Mouse (Mus musculus) intestine, embryonic 15.5 days (tissue): ENCODE measurements at regions not wholly inside any gene's neighbourhood (a gene's known extent, or its start where the extent isn't known, plus 50 kb on each side); places are given as distances from the start of the nearest gene placed in this dataset.

Source experiments
- ATAC-seq: fragments of 200-750 bp; cut with Nextera tagmentation; 2 replicates; pipeline ENCODE4 v1.8.0; 2017; ENCODE audit warnings: moderate TSS enrichment, moderate library complexity
- H3K27ac ChIP-seq: fragments of 300-500 bp; sonication (generic); 2 replicates; pipeline ENCODE4 v1.5.1; 2015; ENCODE audit warnings: mild to moderate bottlenecking, inconsistent platforms
- H3K27me3 ChIP-seq: fragments of 300-500 bp; sonication (generic); replicated peaks from 2 replicates; pipeline ENCODE4 v1.6.1; 2015; ENCODE audit warnings: inconsistent platforms
- H3K36me3 ChIP-seq: fragments of 300-500 bp; sonication (generic); 2 replicates; pipeline ENCODE4 v1.6.1; 2015; ENCODE audit warnings: inconsistent platforms
- H3K4me1 ChIP-seq: fragments of 300-500 bp; sonication (generic); replicated peaks from 2 replicates; pipeline ENCODE4 v1.6.1; 2015; ENCODE audit warnings: inconsistent platforms
- H3K4me2 ChIP-seq: fragments of 300-500 bp; sonication (generic); replicated peaks from 2 replicates; pipeline ENCODE4 v1.6.1; 2015; ENCODE audit warnings: mild to moderate bottlenecking, inconsistent platforms
- H3K4me3 ChIP-seq: fragments of 300-500 bp; sonication (generic); replicated peaks from 2 replicates; pipeline ENCODE4 v1.5.1; 2015; ENCODE audit warnings: inconsistent platforms
- H3K9ac ChIP-seq: fragments of 300-500 bp; sonication (generic); 2 replicates; pipeline ENCODE4 v1.6.1; 2015; ENCODE audit warnings: inconsistent platforms
- H3K9me3 ChIP-seq: fragments of 300-500 bp; sonication (generic); 2 replicates; pipeline ENCODE4 v1.6.1; 2016; ENCODE audit warnings: inconsistent platforms
- WGBS: fragments of 180-500 bp; shearing (Covaris S2); methylation state at CpG from one replicate; pipeline ENCODE4 v1.1.7; 2015; 5-methylcytosine and 5-hydroxymethylcytosine counted together

DNA sequence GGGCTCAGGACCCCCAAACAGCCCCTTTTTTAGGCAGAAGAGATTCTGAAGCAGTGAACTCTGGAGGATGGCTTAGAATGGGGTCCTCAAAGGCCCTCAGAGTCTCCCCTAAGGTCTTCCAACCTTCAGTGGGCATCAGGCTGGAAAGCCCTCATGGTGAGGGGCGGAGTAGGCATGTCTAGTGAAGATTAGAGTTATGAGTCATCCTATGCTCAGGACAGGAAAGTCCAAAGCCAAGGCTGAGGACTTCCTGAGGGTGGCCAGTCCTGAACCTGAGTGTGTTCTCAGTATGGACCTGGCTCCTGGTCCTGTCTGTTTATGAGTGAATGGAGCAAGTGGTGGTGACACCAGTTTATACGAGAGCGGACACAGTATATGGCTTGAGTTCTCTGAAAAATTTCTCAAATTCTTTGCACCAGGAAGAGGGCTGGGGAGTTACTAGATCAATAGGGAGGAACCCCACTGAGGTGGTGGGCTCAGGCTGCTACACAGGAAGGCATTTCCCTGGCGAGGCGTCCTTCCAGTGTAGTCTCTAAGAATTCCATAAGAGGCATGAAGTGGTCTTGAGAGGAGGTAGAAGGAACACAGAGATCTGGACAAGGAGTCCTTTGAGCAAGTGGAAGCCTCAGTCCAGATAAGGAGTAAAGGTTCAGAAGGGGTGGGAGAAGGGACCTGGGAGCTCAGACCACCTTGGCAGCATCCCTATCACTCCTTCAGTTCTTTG is 266.2 kb downstream of the Cyp26b1 start:
- ATAC-seq, result no peak
- Histone ChIP-seq H3K4me1 (no peaks in the 10 kb centered on the region), H3K9ac (no peak overlapping the region), H3K27me3 (no peaks in the 10 kb centered on the region), H3K4me3 (no peak overlapping the region), H3K27ac (no peak overlapping the region), H3K4me2 (no peak overlapping the region), H3K36me3 (no peaks in the 10 kb centered on the region), H3K9me3 (no peaks in the 10 kb centered on the region)
- 80% methylated on average over 5 of the region's 5 CpGs for WGBS

DNA sequence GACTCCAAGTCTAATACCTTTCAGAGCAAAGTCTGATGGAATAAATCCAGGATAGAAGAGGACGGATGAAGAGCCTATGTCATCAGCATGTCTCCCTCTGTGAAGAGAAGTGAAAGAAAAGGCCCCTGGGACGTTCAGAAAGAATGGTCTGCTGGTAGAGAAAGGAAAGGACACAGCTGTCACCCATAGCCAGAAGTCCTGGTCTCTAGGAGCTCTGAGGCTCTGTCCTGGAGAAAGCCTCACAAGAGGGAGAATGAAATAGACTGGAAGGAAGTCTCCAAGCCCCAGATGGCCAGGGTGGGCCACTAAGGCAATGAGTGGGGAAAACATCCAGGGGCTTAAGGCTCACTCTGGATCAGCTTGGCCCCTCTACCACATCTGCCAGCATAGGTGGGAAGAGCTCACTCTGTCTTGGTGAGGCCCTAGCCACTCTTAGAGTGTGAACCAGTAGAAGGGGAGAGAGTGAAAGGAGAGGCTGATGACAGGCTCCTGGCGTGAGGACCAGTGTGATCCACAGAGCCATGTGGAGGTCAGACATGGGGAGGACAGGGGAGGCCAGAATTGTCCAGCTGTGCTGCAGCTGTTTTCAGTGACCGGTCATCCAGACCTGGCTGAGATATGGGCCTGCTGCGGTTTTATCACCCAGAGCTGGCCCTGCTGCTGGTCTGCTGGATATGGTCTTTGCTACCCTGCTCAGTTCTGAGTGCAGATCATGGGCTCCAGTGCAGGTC is 268.2 kb downstream of the Cyp26b1 start:
- H3K4me3 ChIP-seq, result no peak overlapping the region
- no peaks in the 10 kb centered on the region for H3K27me3 ChIP-seq
- H3K27ac ChIP-seq, result no peak overlapping the region
- no peak overlapping the region for H3K9ac ChIP-seq
- H3K36me3 ChIP-seq, result no peaks in the 10 kb centered on the region
- no peaks in the 10 kb centered on the region for H3K4me1 ChIP-seq
- ATAC-seq, result no peak
- WGBS, result 64% methylated on average over 5 of the region's 5 CpGs
- no peak overlapping the region for H3K4me2 ChIP-seq
- H3K9me3 ChIP-seq, result no peaks in the 10 kb centered on the region

DNA sequence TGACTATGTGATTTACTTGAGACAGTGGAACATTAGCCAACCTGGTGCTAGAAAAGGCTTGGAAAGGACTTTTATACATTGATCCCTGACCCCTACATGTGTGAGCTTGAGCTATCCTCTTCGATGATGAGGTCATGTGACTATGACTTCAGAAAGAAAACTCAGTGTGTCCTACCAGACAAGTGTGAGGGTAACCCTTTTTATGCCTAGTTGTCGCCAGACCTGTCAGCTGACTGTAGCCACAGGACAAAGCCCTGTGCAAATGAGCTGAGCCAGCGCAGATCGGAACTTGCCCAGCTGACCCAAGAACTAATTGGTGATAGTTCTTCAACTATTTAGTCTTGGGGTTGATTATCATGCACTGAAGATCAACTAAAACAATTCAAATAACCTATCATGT is 269.5 kb downstream of the Cyp26b1 start:
- Histone ChIP-seq H3K36me3 (no peaks in the 10 kb centered on the region), H3K4me2 (no peak overlapping the region), H3K27ac (no peak overlapping the region), H3K4me3 (no peak overlapping the region), H3K9me3 (no peaks in the 10 kb centered on the region), H3K27me3 (no peaks in the 10 kb centered on the region), H3K4me1 (no peaks in the 10 kb centered on the region), H3K9ac (no peak overlapping the region)
- WGBS, result 82% methylated on average over 4 of the region's 4 CpGs
- ATAC-seq, result no peak

DNA sequence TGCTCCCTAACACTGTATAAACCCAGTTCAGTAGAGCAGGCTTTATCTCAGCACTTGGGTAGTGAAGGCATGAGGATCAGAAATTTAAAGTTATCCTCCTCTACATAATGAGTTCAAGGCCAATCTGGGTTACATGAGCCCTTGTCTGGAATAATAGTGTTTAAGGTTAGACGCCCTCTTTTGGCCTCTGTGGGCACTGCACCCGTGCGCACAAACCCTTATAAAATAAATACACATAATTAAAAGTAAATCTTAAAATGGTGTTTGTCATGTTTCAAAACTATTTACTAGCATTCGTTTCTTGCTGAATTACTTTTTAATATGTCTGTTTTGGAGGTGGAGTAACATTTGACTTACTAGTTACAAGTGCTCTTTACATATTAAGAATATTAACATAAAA is 271.2 kb downstream of the Cyp26b1 start:
- WGBS, result 85% methylated on average over 4 of the region's 4 CpGs
- no peak for ATAC-seq

DNA sequence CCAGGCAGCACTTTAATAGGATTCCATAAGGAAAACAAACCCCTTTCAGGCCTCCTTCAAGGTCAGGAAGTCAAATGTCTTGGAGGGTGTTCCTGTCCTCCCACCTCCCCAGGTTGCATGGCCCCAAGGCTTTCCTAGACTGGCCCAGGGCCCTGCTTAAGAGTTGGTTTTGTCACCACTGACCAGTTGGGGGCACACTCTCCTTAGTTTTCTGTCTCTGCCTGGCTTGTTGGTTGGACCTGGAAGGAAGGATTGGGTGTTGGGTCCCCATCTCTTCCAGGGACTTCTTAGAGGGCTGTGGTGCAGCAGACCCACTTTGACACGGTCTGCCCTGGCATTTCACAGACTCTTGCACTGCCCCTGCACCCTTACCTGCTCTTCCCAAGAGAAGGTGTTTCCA is 273.1 kb downstream of the Cyp26b1 start:
- H3K4me3 ChIP-seq, result no peak overlapping the region
- H3K27me3 ChIP-seq, result no peaks in the 10 kb centered on the region
- WGBS, result 83% methylated on average over 1 of the region's 1 CpGs
- no peak for ATAC-seq
- no peak overlapping the region for H3K27ac ChIP-seq
- H3K4me2 ChIP-seq, result no peak overlapping the region
- no peaks in the 10 kb centered on the region for H3K9me3 ChIP-seq
- H3K9ac ChIP-seq, result no peak overlapping the region
- no peaks in the 10 kb centered on the region for H3K36me3 ChIP-seq
- H3K4me1 ChIP-seq, result peaks cover 5% of the 10 kb centered on the region

More for the DNA sequence above, 271.2 kb downstream of the Cyp26b1 start:
- Histone ChIP-seq H3K27ac (no peak overlapping the region), H3K9me3 (no peaks in the 10 kb centered on the region), H3K4me1 (peaks cover 5% of the 10 kb centered on the region), H3K4me3 (no peak overlapping the region), H3K9ac (no peak overlapping the region), H3K27me3 (no peaks in the 10 kb centered on the region), H3K4me2 (no peak overlapping the region), H3K36me3 (no peaks in the 10 kb centered on the region)

DNA sequence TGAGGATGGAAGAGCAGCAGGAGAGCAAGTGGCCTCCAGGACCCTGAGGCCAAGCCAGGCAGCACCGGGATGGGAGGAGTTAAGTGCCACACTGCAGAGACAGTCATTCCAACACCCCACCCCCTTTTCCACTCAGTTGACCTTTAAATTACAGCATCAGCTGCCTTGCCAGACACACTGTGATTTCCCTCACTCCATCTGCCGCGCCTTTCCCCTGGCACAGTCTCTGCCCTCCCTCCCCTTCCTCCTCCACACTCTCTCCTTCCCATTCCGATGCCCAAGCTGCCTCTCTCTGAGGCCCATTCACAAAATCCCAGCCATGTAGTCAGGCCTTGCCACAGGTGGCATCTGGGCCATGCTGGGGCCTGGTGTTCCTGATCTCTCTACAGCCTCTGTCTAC is 274.9 kb downstream of the Cyp26b1 start:
- WGBS, result 20% methylated on average over 4 of the region's 4 CpGs

DNA sequence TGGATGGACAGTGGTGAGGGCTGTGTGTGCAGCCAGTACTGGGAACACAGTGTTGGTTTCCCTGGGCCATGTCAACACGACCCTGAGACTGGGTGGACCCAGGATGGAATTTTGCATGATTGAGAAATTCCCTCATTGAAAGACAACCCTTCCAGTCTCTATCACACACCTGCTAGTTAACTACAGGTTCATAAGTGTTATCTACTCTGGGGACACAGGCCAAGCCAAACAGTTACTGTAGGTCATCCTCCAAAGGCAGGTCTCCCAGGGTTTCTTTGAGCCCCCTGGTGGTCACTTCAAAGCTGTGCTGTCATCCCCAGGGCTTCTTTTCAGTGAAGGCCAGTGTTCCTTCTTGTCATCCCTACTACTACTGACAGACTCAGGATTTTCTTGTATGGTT is 276.7 kb downstream of the Cyp26b1 start:
- H3K4me1 ChIP-seq, result peaks cover 5% of the 10 kb centered on the region
- H3K4me3 ChIP-seq, result no peak overlapping the region
- H3K27me3 ChIP-seq, result no peaks in the 10 kb centered on the region
- H3K4me2 ChIP-seq, result no peak overlapping the region
- no peaks in the 10 kb centered on the region for H3K9me3 ChIP-seq
- H3K9ac ChIP-seq, result no peak overlapping the region
- no peak for ATAC-seq
- H3K36me3 ChIP-seq, result no peaks in the 10 kb centered on the region
- H3K27ac ChIP-seq, result no peak overlapping the region
- 88% methylated on average over 1 of the region's 1 CpGs for WGBS

More for the DNA sequence above, 274.9 kb downstream of the Cyp26b1 start:
- Histone ChIP-seq H3K36me3 (no peaks in the 10 kb centered on the region), H3K9ac (no peak overlapping the region), H3K4me2 (no peak overlapping the region), H3K27me3 (no peaks in the 10 kb centered on the region), H3K4me1 (peaks cover 5% of the 10 kb centered on the region), H3K27ac (no peak overlapping the region), H3K4me3 (no peak overlapping the region), H3K9me3 (no peaks in the 10 kb centered on the region)
- ATAC-seq, result no peak

DNA sequence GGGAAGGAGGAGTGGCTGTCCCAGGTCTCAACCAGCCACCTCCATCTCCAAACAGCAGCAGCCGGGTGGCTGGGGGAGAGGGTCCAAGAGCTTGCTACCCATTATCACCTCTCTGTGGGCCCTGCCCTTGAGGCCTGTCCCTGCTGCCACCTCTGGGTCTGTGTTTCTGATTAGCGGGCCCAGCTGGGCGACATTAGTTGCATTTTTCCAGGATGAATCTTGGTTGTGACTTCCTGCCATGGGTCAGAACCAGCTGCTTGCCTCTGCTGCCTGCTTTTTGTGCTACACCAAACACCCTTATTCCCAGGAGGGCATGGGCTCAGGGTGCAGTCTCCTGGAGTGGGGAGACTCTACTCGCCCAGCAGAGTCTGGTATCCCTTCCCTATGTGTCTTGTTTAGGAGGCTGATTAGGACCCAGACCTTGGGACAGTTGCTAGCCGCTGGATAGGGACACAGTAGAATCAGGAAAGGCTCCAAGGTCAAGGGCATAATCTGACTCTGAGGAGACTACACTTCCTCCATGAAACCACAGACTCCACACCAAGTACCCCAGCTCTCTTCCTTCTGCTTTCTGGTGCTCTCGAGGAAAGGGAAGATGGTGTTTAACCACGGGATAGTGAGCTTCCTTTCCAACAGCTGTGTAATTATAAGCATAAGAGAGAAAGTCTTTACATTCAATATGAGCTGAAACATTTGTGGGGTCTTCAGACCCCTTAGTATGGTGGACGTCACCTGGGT is 278.4 kb downstream of the Cyp26b1 start:
- no peaks in the 10 kb centered on the region for H3K27me3 ChIP-seq
- ATAC-seq, result no peak
- no peaks in the 10 kb centered on the region for H3K36me3 ChIP-seq
- no peak overlapping the region for H3K9ac ChIP-seq
- peaks cover 5% of the 10 kb centered on the region for H3K4me1 ChIP-seq
- no peak overlapping the region for H3K4me2 ChIP-seq
- no peaks in the 10 kb centered on the region for H3K9me3 ChIP-seq
- WGBS, result 65% methylated on average over 8 of the region's 8 CpGs
- no peak overlapping the region for H3K27ac ChIP-seq
- no peak overlapping the region for H3K4me3 ChIP-seq

DNA sequence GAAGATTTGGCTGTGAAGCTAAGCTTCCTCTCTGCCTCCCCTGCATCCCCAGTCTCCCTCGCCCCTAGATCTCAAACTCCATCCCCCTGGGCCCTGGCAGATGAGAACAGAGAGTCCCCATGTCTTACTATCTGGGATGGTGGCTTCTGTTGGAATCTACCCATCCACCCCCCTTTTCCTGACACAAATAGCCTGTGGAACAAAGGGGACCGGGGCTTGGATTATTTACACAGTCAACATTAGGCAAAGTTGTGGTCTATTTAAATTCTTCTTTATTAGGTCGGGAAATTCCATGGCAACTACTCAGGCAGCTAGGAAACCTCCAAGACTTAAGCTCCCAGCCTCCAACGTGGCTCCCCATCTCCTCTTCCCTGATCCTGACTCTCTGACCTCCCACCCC is 279.9 kb downstream of the Cyp26b1 start:
- H3K4me1 ChIP-seq, result peaks cover 3% of the 10 kb centered on the region
- 30% methylated on average over 4 of the region's 4 CpGs for WGBS
- H3K4me3 ChIP-seq, result no peak overlapping the region
- no peaks in the 10 kb centered on the region for H3K9me3 ChIP-seq
- H3K27ac ChIP-seq, result no peak overlapping the region
- no peak overlapping the region for H3K9ac ChIP-seq
- H3K27me3 ChIP-seq, result no peaks in the 10 kb centered on the region
- no peak for ATAC-seq
- H3K36me3 ChIP-seq, result no peaks in the 10 kb centered on the region
- H3K4me2 ChIP-seq, result no peak overlapping the region

DNA sequence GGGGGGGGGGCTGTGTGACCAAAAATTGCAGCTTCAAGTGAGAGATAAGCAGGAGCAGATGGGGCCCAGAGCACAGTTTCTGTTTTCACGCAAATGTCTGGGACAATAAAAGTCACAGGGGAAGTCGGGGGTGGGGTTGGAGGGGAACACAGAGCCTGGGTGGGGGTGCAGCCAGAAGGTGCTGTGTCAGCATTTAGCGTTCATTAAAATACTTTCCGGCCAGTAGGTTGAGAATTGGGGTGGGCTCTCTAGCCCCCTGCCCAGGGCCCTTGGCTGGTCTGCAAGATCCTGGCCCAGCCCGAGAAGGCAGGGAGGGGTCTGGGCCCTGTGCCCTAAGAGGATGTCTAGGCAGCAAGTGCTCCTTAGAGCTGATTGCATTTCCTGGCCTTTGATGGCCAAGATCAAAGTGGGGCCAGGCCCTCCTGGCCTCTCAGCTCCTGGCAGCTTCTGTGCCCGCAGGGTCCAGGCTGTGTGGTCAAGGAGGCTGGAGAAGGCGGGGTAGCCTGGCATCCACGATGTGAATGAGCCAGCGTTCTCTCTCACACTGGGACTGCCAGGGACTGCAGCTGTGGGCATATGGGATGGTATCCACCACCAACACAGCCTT is 283.0 kb downstream of the Cyp26b1 start:
- Histone ChIP-seq H3K27ac (no peak overlapping the region), H3K36me3 (no peaks in the 10 kb centered on the region), H3K27me3 (no peaks in the 10 kb centered on the region), H3K4me3 (no peak overlapping the region), H3K9ac (no peak overlapping the region), H3K9me3 (no peaks in the 10 kb centered on the region), H3K4me1 (no peaks in the 10 kb centered on the region), H3K4me2 (no peak overlapping the region)
- no peak for ATAC-seq
- 51% methylated on average over 9 of the region's 9 CpGs for WGBS

DNA sequence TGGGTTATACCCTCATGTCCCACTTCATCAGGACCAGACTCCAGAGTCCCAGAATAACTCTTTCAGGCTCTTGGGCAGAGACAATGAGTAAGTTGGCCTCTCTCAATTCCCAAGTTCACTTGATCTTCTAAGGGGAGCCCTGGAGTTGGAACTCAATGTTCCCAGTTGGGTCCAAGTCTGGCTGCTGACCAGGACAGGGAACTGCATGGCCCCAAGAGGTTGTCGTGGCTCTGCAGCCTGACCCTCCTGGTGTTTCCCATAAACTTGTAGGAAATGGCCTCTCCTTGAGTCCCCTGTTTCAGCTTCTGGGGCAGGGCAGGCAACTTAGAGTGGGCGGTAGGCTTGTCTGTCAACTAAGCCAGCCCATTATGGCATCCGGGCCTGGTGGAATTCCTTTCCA is 286.2 kb downstream of the Cyp26b1 start:
- Histone ChIP-seq H3K4me2 (no peak overlapping the region), H3K9me3 (no peaks in the 10 kb centered on the region), H3K4me1 (no peaks in the 10 kb centered on the region), H3K27me3 (no peaks in the 10 kb centered on the region), H3K9ac (no peak overlapping the region), H3K36me3 (no peaks in the 10 kb centered on the region), H3K27ac (no peak overlapping the region), H3K4me3 (no peak overlapping the region)
- WGBS, result 78% methylated on average over 3 of the region's 3 CpGs
- no peak for ATAC-seq

DNA sequence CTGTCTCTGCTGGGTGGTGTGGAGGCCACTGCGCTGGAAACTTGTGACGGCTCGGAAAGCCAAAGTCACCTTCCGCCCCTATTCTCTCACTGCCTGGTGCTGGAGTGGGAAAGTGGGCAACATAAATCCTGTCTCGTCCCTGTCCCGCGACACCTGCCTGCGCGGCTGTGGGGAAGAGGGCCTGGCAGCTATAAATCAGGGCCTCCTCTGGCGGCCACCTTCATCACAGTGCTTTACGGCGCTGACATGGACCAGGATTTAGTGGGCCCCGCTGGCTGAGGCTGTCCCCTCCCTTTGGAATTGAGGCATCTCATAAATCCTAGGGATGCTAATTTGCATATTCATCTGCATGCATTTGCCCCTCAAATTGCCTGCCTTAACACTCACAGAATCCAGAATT is 287.1 kb downstream of the Cyp26b1 start:
- no peaks in the 10 kb centered on the region for H3K9me3 ChIP-seq
- H3K9ac ChIP-seq, result no peak overlapping the region
- 44% methylated on average over 13 of the region's 13 CpGs for WGBS
- no peaks in the 10 kb centered on the region for H3K4me1 ChIP-seq
- H3K27me3 ChIP-seq, result no peaks in the 10 kb centered on the region
- no peak overlapping the region for H3K4me3 ChIP-seq
- no peak for ATAC-seq
- no peaks in the 10 kb centered on the region for H3K36me3 ChIP-seq
- no peak overlapping the region for H3K4me2 ChIP-seq
- no peak overlapping the region for H3K27ac ChIP-seq
